Mouse (Mus musculus) neutrophil, adult 5-6 weeks (primary cell): ENCODE data around the gene Bank1. TPM values are rescaled to one million over a fixed set of nuclear protein-coding genes. Genes with fewer than 3 reads are reported as not detected.
"Not testable (repeated sequence)": the region's sequence is repeated elsewhere in the genome, so short reads cannot be mapped to it uniquely, and the experiment has no call there.

ENCODE experiments used
- ATAC-seq: fragments of 151-379, 151-347 bp; 2 replicates; pipeline ENCODE4 v1.8.0; 2017; ENCODE audit warnings: mild to moderate bottlenecking, moderate TSS enrichment; ENCODE audit not compliant: insufficient number of reproducible peaks, poor library complexity, low FRiP score, severe bottlenecking; ENCODE audit errors: extremely low read depth
- total RNA-seq: library from RNA; stranded (forward); fragments of 200-1000 nt; gene quantifications from 2 replicates; pipeline ENCODE4 v1.2.3, GENCODE M21; 2017

The Bank1 gene
- total RNA-seq, result 661 and 704 TPM in 2 replicates

- peak; percentile 97 for ATAC-seq
These were observed at the start of gene Bank1 for GRCm38 (mm10) chr3:136325783-136326182. Gene Bank1, minus strand, starts transcription at chr3:136326066.

- ATAC-seq, result no peak
These were observed 44.0 kb upstream of the Bank1 start for GRCm38 (mm10) chr3:136369916-136370315.

DNA sequence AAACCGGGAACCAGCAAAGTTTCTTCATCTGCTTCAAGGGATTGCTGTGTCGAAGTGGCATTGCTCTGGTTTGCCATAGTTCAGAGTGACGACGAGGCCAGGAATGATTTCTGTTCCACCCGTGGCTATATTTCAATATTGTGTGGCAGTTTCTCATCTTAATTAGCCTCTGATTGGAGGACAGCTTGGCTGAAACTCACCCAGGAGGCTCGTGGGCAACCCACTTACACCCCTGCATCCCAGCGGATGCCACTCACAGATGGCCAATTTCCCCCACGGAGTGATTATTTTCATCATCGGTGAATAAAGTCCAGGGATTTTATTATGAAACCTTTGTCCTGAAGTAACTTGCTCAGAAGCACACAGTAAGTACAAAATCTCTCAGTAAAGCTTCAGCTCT lies 43.6 kb upstream of the Bank1 start:
- no peak for ATAC-seq

- ATAC-seq, result no peak
These were observed 42.7 kb upstream of the Bank1 start for GRCm38 (mm10) chr3:136368505-136368999.

- ATAC-seq, result peak; percentile 87
These were observed 23.8 kb upstream of the Bank1 start for GRCm38 (mm10) chr3:136349690-136350089.

DNA sequence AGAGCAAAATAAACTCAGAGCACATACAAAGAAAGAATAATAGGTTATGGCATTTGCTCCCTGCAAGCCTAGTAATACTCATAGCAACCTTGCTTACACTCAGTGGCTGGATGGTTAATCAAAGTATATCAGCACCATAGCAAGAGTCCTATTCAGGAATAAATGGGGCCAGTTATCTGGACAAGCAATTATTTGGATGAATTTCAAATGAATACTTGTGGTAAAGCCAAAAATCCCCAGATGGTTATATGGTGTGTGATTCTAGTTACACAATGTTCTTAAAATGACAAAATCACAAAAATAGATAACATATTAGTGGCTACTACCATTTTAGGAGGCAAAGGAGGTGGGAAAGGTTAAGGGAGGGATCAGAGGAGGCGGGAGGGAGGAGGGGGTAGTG lies 22.7 kb upstream of the Bank1 start:
- no peak for ATAC-seq

GRCm38 (mm10) chr3:136347277-136347676 lies 21.4 kb upstream of the Bank1 start:
- peak; percentile 2; the same call in 1 of the 2 replicates for ATAC-seq

DNA sequence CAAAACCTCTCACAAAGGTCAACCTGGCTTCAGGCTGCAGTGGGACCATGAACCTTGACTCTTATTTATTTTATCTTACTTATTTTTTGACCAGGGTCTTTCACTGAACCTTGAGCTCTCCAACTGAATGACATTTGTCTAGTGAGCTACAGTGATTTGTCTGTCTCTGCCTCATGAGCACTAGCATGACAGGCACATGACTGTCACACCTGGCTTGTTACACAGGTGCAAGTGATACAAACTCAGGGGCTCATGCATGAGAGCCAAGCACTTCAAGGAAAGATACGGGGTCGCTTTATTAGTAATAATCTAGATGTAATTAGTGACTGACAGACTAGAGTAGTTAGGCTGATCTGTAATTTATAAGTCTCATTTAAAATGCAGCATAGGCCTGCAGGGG lies 16.0 kb upstream of the Bank1 start:
- ATAC-seq, result 0 out of 2 replicates have a peak, but pooled peaks have one; percentile 9

- ATAC-seq, result no peak
These were observed 14.0 kb upstream of the Bank1 start for GRCm38 (mm10) chr3:136339896-136340295.

- peak; percentile 97 for ATAC-seq
These were observed 5.3 kb upstream of the Bank1 start for GRCm38 (mm10) chr3:136331135-136331534.

- no peak for ATAC-seq
These were observed 4.2 kb upstream of the Bank1 start for GRCm38 (mm10) chr3:136330043-136330442.

GRCm38 (mm10) chr3:136329133-136329532 lies 3.3 kb upstream of the Bank1 start:
- ATAC-seq, result no peak

- ATAC-seq, result not testable (repeated sequence)
These were observed 1.1 kb downstream of the Bank1 start for GRCm38 (mm10) chr3:136324716-136325115.

DNA sequence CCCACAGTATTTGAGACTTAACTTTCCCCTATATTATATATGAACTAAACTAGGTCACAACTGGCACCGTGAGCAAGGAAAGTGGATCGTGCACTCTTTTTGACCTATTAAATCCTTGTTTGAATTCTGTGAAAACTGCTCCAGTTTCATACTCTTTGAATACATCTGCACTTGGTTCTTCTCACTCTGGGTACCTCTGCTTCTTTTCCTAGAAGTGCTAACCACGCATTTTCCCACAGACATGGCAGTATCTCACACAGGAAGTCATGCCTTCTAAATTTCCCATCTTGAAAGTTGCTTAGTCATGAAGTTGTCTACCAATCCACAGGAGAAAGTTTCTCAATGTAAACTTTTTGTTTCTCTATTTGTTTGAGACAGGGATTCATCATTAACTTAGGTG lies 3.9 kb downstream of the Bank1 start:
- no peak for ATAC-seq

GRCm38 (mm10) chr3:136308487-136308886 lies 17.4 kb downstream of the Bank1 start:
- no peak for ATAC-seq

GRCm38 (mm10) chr3:136306564-136307158 lies 19.2 kb downstream of the Bank1 start:
- no peak for ATAC-seq

- ATAC-seq, result no peak
These were observed 23.3 kb downstream of the Bank1 start for GRCm38 (mm10) chr3:136302541-136302940.

- ATAC-seq, result peak; percentile 61; the same call in 1 of the 2 replicates
These were observed 25.1 kb downstream of the Bank1 start for GRCm38 (mm10) chr3:136300810-136301209.

DNA sequence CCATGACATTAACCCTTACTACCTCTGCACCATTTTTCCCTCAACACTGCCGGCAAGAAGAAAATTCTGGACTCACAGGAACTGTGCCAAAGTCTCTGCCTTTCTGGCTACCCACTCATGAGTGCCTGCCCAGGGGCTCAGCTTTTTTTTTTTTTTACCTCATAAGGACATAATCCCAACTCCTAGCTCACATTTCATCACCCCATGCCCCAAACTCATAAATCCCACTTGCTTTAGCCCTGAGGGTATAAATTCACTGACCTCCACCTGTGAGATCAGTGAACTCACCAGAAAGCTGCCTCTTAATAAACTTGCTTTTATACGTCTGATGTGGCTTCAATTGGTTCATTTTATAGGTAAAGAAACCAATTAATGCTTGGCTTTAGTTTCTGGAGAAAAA lies 28.5 kb downstream of the Bank1 start:
- ATAC-seq, result no peak

DNA sequence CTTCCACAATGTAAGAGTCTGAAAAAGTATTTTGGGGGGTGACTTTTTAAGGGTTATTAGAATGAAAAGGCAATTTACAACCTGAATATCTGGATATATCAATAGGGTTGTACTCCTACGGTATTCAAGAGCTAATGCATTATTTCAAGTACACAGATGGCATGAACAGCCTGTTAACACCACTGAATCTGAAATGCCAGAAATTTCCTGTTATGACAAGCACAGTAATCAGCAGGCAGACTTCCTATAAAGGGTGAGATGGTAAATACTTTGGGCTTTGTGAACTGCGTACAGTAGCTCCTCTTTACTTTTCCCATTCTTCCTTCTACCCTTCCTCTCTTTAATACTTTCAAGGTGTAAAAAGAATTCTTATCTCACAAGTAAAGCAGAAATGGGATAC lies 30.6 kb downstream of the Bank1 start:
- ATAC-seq, result no peak

- ATAC-seq, result no peak
These were observed 38.0 kb downstream of the Bank1 start for GRCm38 (mm10) chr3:136287883-136288282.
